Mouse (Mus musculus) left cerebral cortex, adult 9 months (tissue): ENCODE data around the gene Prrg4.
A peak's percentile ranks its signal among the peaks of the same experiment; 100 is the strongest.
"Not testable (repeated sequence)": the region's sequence is repeated elsewhere in the genome, so short reads cannot be mapped to it uniquely, and the experiment has no call there.

Experiments
- DNase-seq, 2 experiments: peaks; one replicate each; pipeline ENCODE4 v3.0.0; 2022; ENCODE audit warnings: low spot score in 2 of 2

Prrg4 gene

GRCm38 (mm10) chr2:104841736-104842135 is 7.9 kb downstream of the Prrg4 start:
- DNase-seq: no peak

DNA sequence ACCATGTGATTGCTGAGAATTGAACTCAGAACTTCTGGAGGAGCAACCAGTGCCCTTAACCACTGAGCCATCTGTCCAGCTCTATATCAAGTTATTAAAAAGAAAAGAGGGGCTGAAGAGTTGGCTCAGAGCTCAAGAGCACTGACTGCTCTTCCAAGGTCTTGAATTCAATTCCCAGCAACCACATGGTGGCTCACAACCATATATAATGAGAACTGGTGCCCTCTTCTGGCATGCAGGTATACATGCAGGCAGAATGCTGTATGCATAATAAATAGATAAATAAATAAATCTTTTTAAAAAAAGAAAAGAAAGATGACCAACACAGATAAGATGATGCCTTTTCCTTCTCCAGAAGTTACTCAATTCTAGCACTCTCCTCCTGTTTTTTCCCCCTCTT is 8.7 kb downstream of the Prrg4 start:
- DNase-seq: no peak

DNA sequence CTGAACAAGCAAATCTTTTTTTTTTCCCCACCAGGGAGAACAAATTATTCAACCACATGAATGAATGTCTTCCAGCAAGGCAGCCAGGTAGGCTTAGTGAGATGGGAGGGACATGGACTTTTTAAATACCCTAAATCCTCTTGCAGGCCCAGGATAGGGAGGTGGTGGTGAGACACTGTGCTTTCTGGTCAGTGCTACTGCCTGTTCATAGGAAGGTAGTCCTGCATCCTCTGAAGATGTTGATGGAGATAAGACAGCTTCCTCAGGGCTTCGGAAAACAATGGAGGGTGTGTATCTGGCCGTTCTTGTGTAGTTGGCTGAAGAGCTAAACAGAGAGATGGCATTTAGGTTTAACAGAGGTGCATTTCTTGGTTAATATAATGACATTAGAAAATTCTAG is 17.2 kb downstream of the Prrg4 start:
- no peak for DNase-seq

DNA sequence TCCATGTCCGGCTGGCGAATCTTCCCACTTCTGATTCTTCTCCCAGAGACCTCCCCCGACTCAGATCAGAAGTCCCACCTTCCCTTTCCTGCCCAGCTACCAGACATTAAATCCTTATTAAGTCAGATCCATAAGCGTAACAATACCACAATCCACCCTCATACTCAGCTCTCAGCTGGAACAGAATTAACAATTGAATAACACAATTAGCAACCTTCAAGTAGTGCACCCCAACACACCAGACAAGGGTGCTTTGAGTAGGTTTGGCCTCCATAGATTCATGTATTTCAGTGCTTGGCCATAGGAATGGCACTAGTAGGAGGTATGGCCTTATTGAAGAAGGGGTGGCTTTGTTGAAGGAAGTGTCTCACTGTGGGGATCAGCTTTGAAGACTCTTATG is 23.5 kb downstream of the Prrg4 start:
- no peak for DNase-seq

- DNase-seq: not testable (repeated sequence)
These were observed 30.9 kb downstream of the Prrg4 start for GRCm38 (mm10) chr2:104818763-104819162.

DNA sequence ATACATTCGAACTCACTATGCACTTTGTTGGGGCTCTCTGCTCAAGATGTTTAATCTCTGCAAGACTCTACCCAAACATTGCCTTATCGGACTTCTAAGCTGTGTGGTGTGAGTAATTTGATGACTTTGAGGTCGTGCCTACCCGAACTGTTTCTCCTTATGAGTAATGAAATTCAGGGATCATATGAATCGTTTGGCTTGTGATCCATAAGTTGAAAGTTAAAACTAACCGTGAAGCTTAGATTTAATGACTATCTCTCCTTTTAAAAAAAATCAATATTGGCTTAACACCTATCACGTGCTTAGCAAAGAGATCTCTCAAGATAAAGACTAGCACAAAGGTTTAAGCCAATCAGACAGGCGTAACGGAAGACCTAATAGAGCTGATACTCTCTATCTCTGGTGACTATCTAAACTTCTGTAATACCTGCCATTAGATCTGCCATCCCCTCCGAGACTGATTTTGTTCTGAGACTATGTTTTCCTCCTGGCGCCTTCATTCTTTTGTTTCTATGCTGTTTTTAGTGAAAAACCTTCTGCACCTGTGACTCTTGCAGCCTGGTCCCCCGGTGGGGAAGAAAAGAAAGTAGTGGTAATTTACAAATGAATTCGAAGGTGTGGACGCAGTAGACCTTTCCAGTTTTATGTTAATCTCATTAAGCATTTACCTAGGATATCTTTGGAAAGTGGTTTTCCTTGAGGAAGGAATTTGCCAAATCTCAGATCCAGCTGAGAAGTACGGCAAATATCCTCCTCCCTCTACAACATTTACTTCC is 31.9 kb downstream of the Prrg4 start:
- DNase-seq: no peak

DNA sequence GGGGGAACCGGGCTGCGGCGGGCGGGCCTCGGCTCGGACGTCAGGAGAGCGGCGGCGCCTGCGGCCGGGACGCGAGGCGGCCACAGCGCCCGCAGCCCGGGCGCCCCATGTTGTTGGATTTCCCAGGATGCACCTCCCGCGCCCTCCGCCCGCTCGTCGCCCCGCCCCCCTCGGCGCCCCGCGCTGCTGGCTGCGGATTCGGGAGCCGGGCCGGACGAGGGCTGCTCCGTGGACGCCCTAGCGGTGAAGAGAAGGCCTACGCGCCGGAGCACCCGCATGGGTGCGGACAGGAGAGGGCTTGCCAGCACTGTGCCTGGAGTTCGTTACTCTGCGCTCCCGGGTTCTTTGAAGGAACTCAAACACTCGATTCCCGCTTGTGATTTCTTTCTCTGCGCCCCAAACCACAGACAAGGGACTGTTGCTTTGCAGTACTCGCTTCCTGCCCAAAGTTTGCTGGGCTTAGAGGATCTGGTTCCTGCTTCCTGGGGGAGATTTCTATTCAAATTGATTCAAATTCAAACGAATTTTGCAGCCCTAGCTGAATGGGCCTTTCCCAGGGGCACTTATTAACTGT is 32.7 kb downstream of the Prrg4 start:
- peak; percentile 53 to 85 for DNase-seq

- no peak for DNase-seq
These were observed 33.3 kb downstream of the Prrg4 start, which contains the start of gene Qser1 for GRCm38 (mm10) chr2:104816371-104816827. Gene Qser1, minus strand, starts transcription at chr2:104816760.

GRCm38 (mm10) chr2:104815561-104816370 is 33.9 kb downstream of the Prrg4 start:
- DNase-seq: no peak

- no peak for DNase-seq
These were observed 35.3 kb downstream of the Prrg4 start for GRCm38 (mm10) chr2:104814181-104814951.

DNA sequence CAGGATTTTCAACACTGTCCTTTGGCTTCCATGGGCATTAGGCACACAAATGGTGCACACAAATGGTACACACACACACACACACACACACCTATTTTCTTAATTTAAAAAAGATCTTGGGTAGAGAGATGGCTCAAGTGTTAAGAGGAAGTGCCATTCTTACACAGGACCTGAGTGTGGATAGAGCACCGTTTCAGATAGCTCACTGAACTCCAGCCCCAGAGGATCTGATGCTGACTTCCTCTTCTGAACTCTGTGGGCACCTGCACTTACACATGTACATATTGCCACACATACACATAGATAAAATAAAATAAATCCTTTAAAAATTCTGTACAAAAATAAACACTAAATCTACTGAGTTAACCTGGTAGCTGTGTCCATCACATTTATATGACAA is 44.2 kb downstream of the Prrg4 start:
- no peak for DNase-seq
